Mouse (Mus musculus) C2C12 (cell line): ENCODE results near the gene Ppil1.

Source experiments
- CEBPB ChIP-seq: IDR thresholded peaks from one replicate; pipeline ENCODE4 v1.6.1; 2011; ENCODE audit warnings: low read depth, mild to moderate bottlenecking, control low read depth, moderate library complexity
- CTCF ChIP-seq: IDR thresholded peaks from one replicate; pipeline ENCODE4 v1.5.1; 2011; ENCODE audit not compliant: control insufficient read depth, insufficient read depth, insufficient read length
- FOSL1 ChIP-seq: IDR thresholded peaks from one replicate; pipeline ENCODE4 v1.8.0; 2011; ENCODE audit warnings: mild to moderate bottlenecking, low read length; ENCODE audit not compliant: poor library complexity, insufficient read depth, severe bottlenecking

- TF ChIP-seq CTCF (no peak), FOSL1 (no peak), CEBPB (no peak)
Observed at GRCm38 (mm10) chr17:29295835-29296234, 31.8 kb upstream of the Ppil1 start.
